Comparison of ENCODE assay signal across 20 mouse cellular contexts in genomic region chr9:48765927-48766326, GRCm38 (mm10).
A peak's percentile ranks its signal among the peaks of the same experiment; 100 is the strongest.
DNase-seq lines count a peak whose midpoint lies in the region; TF ChIP-seq lines count a peak whose summit lies in the region.
"Had no signal": no experiment of that assay in that cellular context is flagged by ENCODE, and none has a peak within 500 bp of the region (broad histone marks: within the 10 kb centered on the region; RNA-seq: fewer than 3 reads in every experiment).

No protein-coding gene starts in this region.

- H3K36me3 ChIP-seq in embryonic facial prominence, embryonic 10.5 days (replicated peaks): no peaks in the 10 kb centered on the region
- H3K36me3 ChIP-seq: embryonic facial prominence, embryonic 13.5 days; forebrain, embryonic 12.5 days; forebrain, embryonic 15.5 days; hindbrain, embryonic 12.5 days; hindbrain, embryonic 15.5 days had no signal

- DNase-seq in layer of hippocampus, adult 2 months (ENCODE audit: low spot score in 2 of 2): no peak
- no peak for DNase-seq in layer of hippocampus, postnatal 10 days (ENCODE audit: low spot score in 2 of 2)
- peak; percentile 34 for DNase-seq in left cerebral cortex, postnatal 4 days
- DNase-seq in left cerebral cortex, adult 8-10 months (ENCODE audit: low spot score in 2 of 2): no peak
- peak; percentile 33 for DNase-seq in right cerebral cortex, adult 18-20 months
- no peak for DNase-seq in right cerebral cortex, postnatal 4 days
- no peak for DNase-seq in embryonic facial prominence, embryonic 10.5 days (ENCODE audit: low spot score)
- DNase-seq: adrenal gland, adult 2 months; adrenal gland, postnatal 14 days; cerebellum, adult 18-20 months; cerebellum, adult 9-10 months; cerebellum, postnatal 14 days; gastrocnemius, postnatal 10 days; heart, adult 11 months had no signal

- no peak overlapping the region for H3K4me3 ChIP-seq in layer of hippocampus, adult 2 months
- no peak overlapping the region for H3K4me3 ChIP-seq in embryonic facial prominence, embryonic 10.5 days
- H3K4me3 ChIP-seq: embryonic facial prominence, embryonic 13.5 days; erythroblast, embryonic 14.5 days; forebrain, embryonic 12.5 days; forebrain, embryonic 15.5 days; hindbrain, embryonic 12.5 days; hindbrain, embryonic 15.5 days had no signal

- H3K27ac ChIP-seq in layer of hippocampus, adult 2 months: peak overlapping the region; percentile 79
- H3K27ac ChIP-seq in embryonic facial prominence, embryonic 10.5 days (replicated peaks): no peak overlapping the region
- H3K27ac ChIP-seq: embryonic facial prominence, embryonic 13.5 days; forebrain, embryonic 12.5 days; forebrain, embryonic 15.5 days; hindbrain, embryonic 12.5 days; hindbrain, embryonic 15.5 days had no signal

- TF ChIP-seq CTCF in layer of hippocampus, adult 2 months (conservative IDR thresholded peaks at IDR 0.05): no peak

- H3K9me3 ChIP-seq in embryonic facial prominence, embryonic 10.5 days: no peaks in the 10 kb centered on the region
- H3K9me3 ChIP-seq: embryonic facial prominence, embryonic 13.5 days; forebrain, embryonic 12.5 days; forebrain, embryonic 15.5 days; hindbrain, embryonic 12.5 days; hindbrain, embryonic 15.5 days had no signal

- intact Hi-C loops in left cerebral cortex, postnatal 4 days (cut with DNase I): no loop called here

- H3K27me3 ChIP-seq in embryonic facial prominence, embryonic 10.5 days (replicated peaks; ENCODE audit: low read depth, poor library complexity, severe bottlenecking): no peaks in the 10 kb centered on the region
- H3K27me3 ChIP-seq: embryonic facial prominence, embryonic 13.5 days; forebrain, embryonic 12.5 days; forebrain, embryonic 15.5 days; hindbrain, embryonic 12.5 days; hindbrain, embryonic 15.5 days had no signal

- peaks cover 34% of the 10 kb centered on the region for H3K4me1 ChIP-seq in embryonic facial prominence, embryonic 10.5 days

Comparison
In these comparisons a context has a peak if more than half of its experiments do, and no peak if none do; other contexts are left out.
1. DNase-seq: peak in left cerebral cortex, postnatal 4 days (single experiment) and right cerebral cortex, adult 18-20 months (single experiment); none in layer of hippocampus, adult 2 months (0 of 2), layer of hippocampus, postnatal 10 days (0 of 2), left cerebral cortex, adult 8-10 months (0 of 2), right cerebral cortex, postnatal 4 days (single experiment) and embryonic facial prominence, embryonic 10.5 days (single experiment).